Mouse (Mus musculus) ovary, postnatal 14 days (tissue): ENCODE results near the gene Nlrc5.
"Not testable (repeated sequence)": the region's sequence is repeated elsewhere in the genome, so short reads cannot be mapped to it uniquely, and the experiment has no call there.

Experiments used
- DNase-seq: peaks from one replicate; pipeline ENCODE4 v3.0.0; 2022; ENCODE audit warnings: low spot score

Gene Nlrc5

DNA sequence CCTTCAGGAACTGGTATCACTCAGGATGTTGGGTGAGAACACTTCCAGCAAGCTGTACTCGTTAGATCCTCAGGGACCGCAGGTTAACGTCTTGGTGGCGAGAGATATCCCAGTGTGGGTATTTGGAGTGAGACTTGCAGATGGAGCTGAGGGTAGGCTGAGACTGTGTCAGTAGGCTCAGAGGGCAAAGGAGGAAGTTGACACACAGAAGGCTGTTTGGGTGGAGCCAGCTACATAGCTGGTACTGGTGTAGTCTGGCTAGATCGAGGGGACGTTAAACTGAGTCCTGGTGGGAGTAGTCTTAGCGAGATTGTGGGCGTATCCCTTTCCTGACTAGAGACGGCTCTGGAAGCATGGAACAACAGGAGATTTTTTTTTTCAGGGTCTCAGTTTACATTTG lies 16.1 kb upstream of the Nlrc5 start:
- DNase-seq = no peak

DNA sequence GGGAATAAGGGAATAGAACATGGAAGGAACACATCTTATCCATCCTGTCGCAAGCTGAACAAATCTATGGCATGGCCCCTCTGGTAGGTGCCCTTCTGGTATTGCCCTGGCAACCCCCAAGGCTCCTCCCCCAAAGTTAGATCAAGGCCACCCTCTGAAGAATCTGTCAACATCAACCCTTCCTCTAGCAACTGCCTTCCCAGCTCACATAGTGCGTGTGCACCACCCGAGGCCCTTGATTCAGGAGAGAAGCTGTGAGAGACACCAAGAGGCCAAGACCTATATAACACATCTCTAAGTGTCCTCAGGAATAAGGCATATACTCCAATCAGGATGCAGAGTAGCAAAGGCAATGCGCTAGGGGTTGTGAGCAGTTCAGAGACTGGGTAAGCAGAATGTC lies 11.9 kb upstream of the Nlrc5 start:
- DNase-seq = no peak

GRCm38 (mm10) chr8:94427953-94428352 lies 6.2 kb upstream of the Nlrc5 start:
- DNase-seq = no peak

- no peak for DNase-seq
These were observed 5.7 kb upstream of the Nlrc5 start for GRCm38 (mm10) chr8:94428420-94428819.

GRCm38 (mm10) chr8:94429376-94429775 lies 4.8 kb upstream of the Nlrc5 start:
- DNase-seq = no peak

DNA sequence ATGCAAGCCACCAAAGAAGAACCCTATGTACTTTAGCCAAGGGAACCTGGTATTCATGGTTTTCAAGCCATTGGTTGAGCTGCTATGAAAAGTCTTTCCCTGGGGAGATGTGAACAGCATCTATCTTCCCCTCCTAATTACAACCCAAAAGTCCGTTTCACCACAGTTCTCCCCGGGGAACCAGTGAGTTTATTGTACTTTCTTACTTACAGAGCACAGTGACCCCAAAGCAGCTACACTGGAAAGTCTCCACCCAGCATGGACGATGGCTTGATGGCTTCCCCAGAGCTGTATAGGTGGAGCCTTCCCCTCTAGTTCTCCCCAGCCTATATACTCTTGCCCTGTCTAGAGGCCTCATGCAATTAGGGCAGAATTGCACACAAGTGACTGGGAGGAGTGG lies 1.9 kb upstream of the Nlrc5 start:
- DNase-seq = no peak

DNA sequence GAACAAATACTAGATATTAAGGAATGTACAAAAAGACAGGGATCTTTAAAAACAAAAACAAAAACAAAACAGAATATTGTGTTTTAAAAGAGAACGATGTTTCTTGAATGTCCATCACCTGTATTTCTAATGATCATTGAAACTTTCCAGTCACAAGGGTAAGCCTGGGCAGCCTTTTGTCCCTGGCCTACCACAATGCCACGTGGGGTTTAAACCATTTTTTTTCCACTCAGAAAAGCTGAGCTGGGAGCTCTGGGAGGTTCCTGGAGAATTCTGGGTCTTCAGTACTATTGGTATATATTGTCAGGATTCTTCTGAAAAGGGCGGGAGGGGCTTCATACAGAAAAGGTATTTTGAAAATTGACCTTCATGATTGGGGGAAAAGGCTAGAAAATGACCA lies 802 bp downstream of the Nlrc5 start:
- DNase-seq = no peak

GRCm38 (mm10) chr8:94435397-94436111 lies 1.4 kb downstream of the Nlrc5 start:
- no peak for DNase-seq

DNA sequence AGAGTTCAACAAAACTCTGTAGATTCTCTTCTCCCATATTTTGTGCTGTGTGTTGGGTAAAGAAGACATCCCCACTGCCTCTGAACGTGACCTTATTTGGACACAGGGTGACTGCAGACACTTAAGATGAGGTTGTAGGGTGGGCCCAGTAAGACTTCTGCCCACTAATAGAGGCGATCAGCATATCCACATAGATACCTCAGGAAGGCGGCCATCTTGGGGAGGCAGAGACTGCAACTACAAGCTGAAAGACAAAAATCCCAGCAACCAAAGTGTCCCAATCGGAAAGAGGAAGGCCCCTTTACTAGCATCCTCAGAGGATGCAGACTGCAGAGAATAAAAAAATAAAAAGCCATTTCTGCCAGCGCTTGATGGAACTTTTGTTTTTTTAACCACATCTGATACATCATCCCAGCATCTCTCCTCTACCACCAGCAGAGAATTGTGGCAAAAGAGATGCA lies 2.0 kb downstream of the Nlrc5 start:
- no peak for DNase-seq

GRCm38 (mm10) chr8:94436900-94437299 lies 2.7 kb downstream of the Nlrc5 start:
- DNase-seq = no peak

DNA sequence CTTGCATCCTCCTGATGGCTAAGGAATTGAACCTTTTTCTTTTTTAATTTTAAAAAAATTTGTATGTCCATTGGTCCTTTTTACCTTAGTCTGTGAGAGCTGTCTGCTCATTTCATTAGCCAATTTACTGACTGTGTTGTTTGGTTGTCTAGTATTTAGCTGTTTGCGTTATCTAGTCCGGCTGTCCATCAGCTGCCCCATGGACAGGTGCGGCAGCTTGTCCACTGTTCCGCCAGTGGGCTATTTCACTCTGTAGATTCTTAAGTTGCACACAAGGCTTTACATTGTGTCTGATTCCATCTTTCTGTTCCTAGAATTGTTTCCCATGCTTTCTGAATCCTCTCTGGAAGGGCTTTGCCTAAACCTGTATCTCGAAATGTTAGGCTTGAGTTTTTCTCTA lies 4.5 kb downstream of the Nlrc5 start:
- no peak for DNase-seq

GRCm38 (mm10) chr8:94439691-94440090 lies 5.5 kb downstream of the Nlrc5 start:
- DNase-seq = no peak

GRCm38 (mm10) chr8:94440389-94440788 lies 6.2 kb downstream of the Nlrc5 start:
- DNase-seq = no peak

- no peak for DNase-seq
These were observed 7.5 kb downstream of the Nlrc5 start for GRCm38 (mm10) chr8:94441686-94442085.

DNA sequence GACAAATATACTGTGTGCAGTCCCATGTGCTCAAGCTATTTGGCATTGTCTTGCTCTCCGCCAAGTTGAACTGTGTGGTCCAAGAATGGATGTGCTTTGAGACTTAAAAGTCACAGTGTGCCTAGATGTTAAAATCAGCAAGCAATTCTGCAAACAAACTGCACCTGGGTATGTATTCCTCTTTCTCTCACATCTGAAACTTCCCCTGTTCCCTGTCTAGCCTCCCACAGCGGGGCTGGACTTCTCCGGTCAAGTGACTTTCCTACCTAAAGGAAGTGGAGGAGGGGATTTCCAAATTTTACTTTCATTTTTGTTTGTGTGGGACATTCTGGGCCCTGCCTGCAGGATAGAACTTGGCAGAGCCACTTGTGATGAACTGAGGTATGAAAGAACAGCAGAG lies 9.0 kb downstream of the Nlrc5 start:
- no peak for DNase-seq

- DNase-seq = no peak
These were observed 10.3 kb downstream of the Nlrc5 start for GRCm38 (mm10) chr8:94444480-94444879.

DNA sequence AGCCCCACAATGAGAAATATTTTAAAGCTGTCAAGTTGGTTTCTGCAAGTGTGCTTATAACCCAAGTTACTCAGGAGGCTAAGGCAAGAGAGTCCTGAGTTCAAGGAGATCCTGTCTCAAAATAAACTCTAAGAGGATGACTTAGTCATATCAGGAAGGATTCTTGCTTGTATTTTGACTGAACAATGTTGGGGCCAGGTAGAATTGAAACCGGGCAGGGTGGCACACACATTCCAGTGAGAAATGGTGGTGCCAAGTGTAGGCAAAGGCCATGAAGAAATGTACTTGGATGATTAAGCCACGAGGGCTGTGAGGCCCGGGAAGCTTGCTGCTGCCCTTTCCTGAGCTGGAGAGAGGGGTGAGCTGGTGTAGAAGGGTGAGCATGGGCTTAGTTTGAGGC lies 13.0 kb downstream of the Nlrc5 start:
- DNase-seq = no peak

DNA sequence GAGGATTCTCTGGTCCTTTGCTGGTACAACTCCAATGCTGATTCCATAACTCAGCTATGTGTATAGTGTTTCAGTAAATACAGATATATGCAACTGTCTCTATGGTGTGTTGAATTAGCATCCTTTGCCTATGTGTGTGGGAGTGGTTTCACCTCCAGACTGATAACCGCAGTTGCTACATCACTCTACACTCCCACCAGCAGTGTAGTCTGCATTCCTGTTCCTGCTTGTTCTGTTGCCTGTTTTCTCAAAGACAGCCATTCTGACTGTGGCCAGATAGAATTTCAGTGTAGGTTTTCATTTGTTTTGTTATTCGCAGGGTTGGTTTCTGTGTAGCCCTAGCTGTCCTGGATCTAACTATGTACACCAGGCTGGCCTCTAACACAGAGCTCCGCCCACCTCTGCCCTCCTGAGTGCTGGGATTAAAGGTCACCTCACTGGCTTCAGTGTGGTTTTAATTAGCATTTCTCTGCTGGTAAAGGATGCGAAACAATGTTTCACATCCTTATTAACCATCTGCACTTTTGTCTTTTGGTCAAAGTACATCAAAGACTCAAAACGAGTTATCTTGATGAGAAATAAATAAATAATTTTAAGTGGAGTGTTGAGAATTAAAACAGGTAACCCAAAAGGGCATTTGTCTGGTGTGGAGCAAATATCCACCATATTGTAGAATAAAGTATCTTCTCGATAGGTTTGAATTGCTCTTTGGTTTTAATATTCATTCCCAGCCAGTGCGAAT lies 13.6 kb downstream of the Nlrc5 start:
- DNase-seq = no peak

DNA sequence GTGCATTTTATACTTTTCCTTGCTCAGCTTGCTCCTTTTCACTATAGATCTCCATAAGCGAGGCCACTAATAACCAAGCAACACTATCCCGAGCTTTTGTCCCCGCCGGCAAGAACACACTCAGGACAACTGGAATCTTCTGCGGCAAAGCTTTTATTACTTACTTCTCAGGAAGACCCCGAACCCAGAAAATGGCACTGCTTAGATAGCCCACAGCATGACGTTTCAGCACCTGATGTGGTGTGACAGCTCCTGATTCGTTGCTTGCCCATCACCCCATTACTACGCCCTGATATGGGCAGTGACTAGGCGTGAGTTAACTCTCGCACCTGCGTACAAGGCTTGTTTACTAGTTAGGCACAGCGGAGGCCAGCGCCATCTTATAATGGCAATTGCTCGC lies 18.8 kb downstream of the Nlrc5 start:
- DNase-seq = not testable (repeated sequence)

GRCm38 (mm10) chr8:94453868-94454488 lies 19.8 kb downstream of the Nlrc5 start:
- no peak for DNase-seq

DNA sequence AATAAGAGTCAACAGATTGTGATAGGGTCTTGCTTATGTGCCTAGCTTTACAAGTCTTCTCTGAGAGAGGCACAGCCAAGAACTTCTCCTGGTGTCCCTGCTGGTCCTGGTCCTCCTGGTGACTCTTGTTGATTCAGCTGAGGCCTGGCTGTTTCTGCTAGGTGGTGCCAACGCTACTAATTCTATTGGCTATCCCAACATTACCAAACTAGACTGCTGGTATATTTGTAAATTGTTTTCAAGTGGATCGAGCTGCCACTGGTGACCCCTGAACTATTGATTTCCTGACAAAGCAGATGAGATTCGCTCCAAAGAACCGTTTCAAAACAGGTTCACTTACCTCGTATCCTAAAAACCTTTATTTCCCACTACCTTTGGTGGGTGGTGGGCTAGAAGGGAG lies 20.7 kb downstream of the Nlrc5 start:
- DNase-seq = no peak

GRCm38 (mm10) chr8:94456071-94456470 lies 21.9 kb downstream of the Nlrc5 start:
- no peak for DNase-seq

GRCm38 (mm10) chr8:94458567-94458966 lies 24.4 kb downstream of the Nlrc5 start:
- DNase-seq = no peak
